Mouse (Mus musculus) lung, embryonic 16.5 days (tissue): ENCODE results near the gene E2f3. TPM values are rescaled to one million over a fixed set of nuclear protein-coding genes. Genes with fewer than 3 reads are reported as not detected.

ENCODE experiments used
- ATAC-seq: fragments of 200-750 bp; cut with Nextera tagmentation; 2 replicates; pipeline ENCODE4 v1.8.0; 2017; ENCODE audit warnings: low read depth, mild to moderate bottlenecking, moderate library complexity
- H3K27ac ChIP-seq: fragments of 300-500 bp; sonication (generic); 2 replicates; pipeline ENCODE4 v1.5.1; 2014; ENCODE audit warnings: mild to moderate bottlenecking, control low read depth, low read length
- H3K27me3 ChIP-seq: fragments of 300-500 bp; sonication (generic); 2 replicates; pipeline ENCODE4 v1.6.1; 2014; ENCODE audit warnings: low read depth, low read length, mixed read lengths; ENCODE audit not compliant: control insufficient read depth, insufficient read depth
- H3K36me3 ChIP-seq: fragments of 300-500 bp; sonication (generic); 2 replicates; pipeline ENCODE4 v1.6.1; 2014; ENCODE audit warnings: low read length; ENCODE audit not compliant: control insufficient read depth, insufficient read depth
- H3K4me1 ChIP-seq: fragments of 300-500 bp; sonication (generic); replicated peaks from 2 replicates; pipeline ENCODE4 v1.6.1; 2014; ENCODE audit warnings: low read length, mixed read lengths; ENCODE audit not compliant: control insufficient read depth, insufficient read depth
- H3K4me2 ChIP-seq: fragments of 300-500 bp; sonication (generic); 2 replicates; pipeline ENCODE4 v1.6.1; 2014; ENCODE audit warnings: low read depth, low read length, control low read depth
- H3K4me3 ChIP-seq: fragments of 300-500 bp; sonication (generic); 2 replicates; pipeline ENCODE4 v1.5.1; 2014; ENCODE audit warnings: mild to moderate bottlenecking, low read length, control low read depth
- H3K9ac ChIP-seq: fragments of 300-500 bp; sonication (generic); 2 replicates; pipeline ENCODE4 v1.6.1; 2014; ENCODE audit warnings: low read length, control low read depth
- H3K9me3 ChIP-seq: fragments of 300-500 bp; sonication (generic); 2 replicates; pipeline ENCODE4 v1.6.1; 2016; ENCODE audit warnings: low read length; ENCODE audit not compliant: control insufficient read depth
- WGBS: fragments of 180-500 bp; shearing (Covaris S2); extraction: QIAGEN DNeasy Blood & Tissue Kit; methylation state at CpG from one replicate; pipeline ENCODE4 v1.1.7; 2014; 5-methylcytosine and 5-hydroxymethylcytosine counted together
- polyA plus RNA-seq: library from polyadenylated mRNA; unstranded; fragments of >200 nt; fragmentation: Nextera tagmentation; extraction: Ambion mirVana; gene quantifications from 2 replicates; pipeline ENCODE4 v1.2.1, GENCODE M21; 2015

The E2f3 gene
- polyA plus RNA-seq, 1 experiment from 2014 or later, result 11.3 TPM

DNA sequence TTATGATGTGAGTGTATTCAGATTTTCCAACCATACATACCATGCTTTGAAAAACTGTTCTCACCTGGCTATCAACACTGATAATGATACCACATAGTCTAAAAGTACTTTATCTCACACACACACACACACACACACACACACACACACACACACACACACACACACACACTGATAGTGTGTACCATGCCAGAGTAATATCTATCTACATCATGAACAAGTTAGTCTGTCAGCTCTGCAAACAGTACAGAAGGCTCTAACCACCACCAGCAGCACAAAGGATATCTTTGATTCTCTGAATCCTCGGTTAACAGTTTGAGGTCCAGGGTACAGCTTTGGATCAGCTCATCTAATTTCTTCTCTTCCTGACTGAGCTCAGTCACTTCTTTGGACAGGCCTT is 69.3 kb downstream of the E2f3 start:
- Histone ChIP-seq H3K27me3 (no peaks in the 10 kb centered on the region), H3K36me3 (peaks cover 32% of the 10 kb centered on the region), H3K4me1 (no peaks in the 10 kb centered on the region), H3K27ac (no peak overlapping the region), H3K9me3 (no peaks in the 10 kb centered on the region), H3K4me3 (no peak overlapping the region), H3K4me2 (no peak overlapping the region), H3K9ac (no peak overlapping the region)
- 47% methylated on average over 1 of the region's 1 CpGs for WGBS
- ATAC-seq, result no peak

GRCm38 (mm10) chr13:29913606-29914005 is 72.3 kb downstream of the E2f3 start:
- peaks cover 52% of the 10 kb centered on the region for H3K36me3 ChIP-seq
- no peaks in the 10 kb centered on the region for H3K9me3 ChIP-seq
- no peaks in the 10 kb centered on the region for H3K27me3 ChIP-seq
- H3K9ac ChIP-seq, result no peak overlapping the region
- no peak overlapping the region for H3K4me3 ChIP-seq
- WGBS, result 88% methylated on average over 10 of the region's 10 CpGs
- no peak overlapping the region for H3K4me2 ChIP-seq
- ATAC-seq, result no peak
- H3K4me1 ChIP-seq, result no peaks in the 10 kb centered on the region
- H3K27ac ChIP-seq, result no peak overlapping the region

DNA sequence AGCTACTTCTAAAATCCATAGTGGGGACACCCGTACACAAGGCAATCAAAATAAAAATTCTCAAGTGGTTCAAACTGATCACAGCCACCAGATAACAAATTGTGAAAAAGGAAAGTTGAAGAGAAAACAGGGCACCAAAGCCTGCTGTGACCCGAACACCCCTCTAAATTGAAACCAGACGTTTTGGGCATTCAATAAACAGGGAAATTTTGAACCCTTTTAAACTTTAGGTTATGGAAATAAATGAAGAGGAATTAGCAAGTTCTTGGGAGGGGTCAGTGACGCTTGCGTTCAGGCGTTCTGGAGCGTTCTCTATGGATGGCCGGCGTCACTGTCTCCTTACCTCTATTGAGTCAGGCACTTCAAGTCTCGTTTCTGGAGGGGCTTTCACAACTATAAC is 72.8 kb downstream of the E2f3 start:
- no peak overlapping the region for H3K4me3 ChIP-seq
- H3K9ac ChIP-seq, result no peak overlapping the region
- no peak overlapping the region for H3K27ac ChIP-seq
- 90% methylated on average over 10 of the region's 10 CpGs for WGBS
- no peaks in the 10 kb centered on the region for H3K27me3 ChIP-seq
- no peaks in the 10 kb centered on the region for H3K4me1 ChIP-seq
- H3K4me2 ChIP-seq, result no peak overlapping the region
- peaks cover 52% of the 10 kb centered on the region for H3K36me3 ChIP-seq
- no peak for ATAC-seq
- no peaks in the 10 kb centered on the region for H3K9me3 ChIP-seq

DNA sequence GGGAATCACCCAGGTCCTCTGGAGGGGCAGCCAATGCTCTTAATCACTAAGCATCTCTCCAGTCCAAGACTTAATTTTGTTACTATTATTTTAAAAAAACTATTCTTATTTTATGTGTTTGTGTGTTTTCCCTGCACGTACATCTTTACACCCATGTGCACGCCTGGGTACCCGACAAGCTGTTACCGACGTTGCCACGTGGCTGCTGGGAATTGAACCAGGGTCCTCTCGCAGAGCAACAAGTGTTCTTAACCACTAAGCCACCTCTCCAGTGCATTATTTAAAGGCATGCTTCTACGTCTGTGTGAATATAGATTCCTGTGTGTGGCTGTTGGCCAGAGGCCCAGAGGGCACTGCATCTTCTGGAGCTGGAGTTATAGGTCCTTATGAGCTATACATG is 73.6 kb downstream of the E2f3 start:
- H3K27me3 ChIP-seq, result no peaks in the 10 kb centered on the region
- no peak overlapping the region for H3K4me2 ChIP-seq
- no peaks in the 10 kb centered on the region for H3K4me1 ChIP-seq
- no peak for ATAC-seq
- H3K4me3 ChIP-seq, result no peak overlapping the region
- no peak overlapping the region for H3K27ac ChIP-seq
- H3K9ac ChIP-seq, result no peak overlapping the region
- H3K36me3 ChIP-seq, result peaks cover 60% of the 10 kb centered on the region
- H3K9me3 ChIP-seq, result no peaks in the 10 kb centered on the region
- WGBS, result 92% methylated on average over 8 of the region's 8 CpGs

DNA sequence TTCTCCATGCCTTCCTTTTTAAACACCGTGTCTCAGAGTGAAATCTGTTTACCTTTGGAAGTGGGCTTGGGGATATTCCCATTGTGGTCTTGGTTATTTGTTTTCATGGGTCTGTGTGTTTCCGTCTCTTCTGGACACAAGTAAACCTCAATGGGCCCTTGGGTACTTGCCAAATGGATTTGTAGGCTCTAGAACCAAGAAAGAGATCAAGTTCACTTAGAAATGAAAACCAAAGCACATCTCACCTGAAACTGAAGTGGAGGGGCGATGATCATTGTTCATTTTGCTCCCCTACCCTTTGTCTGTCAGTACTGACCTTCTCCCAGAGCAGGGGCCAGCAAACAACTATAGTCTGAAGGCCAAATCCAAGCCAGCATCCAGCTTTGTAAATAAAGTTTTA is 74.7 kb downstream of the E2f3 start:
- H3K4me3 ChIP-seq, result no peak overlapping the region
- no peak for ATAC-seq
- H3K27me3 ChIP-seq, result no peaks in the 10 kb centered on the region
- no peak overlapping the region for H3K9ac ChIP-seq
- no peak overlapping the region for H3K27ac ChIP-seq
- WGBS, result 84% methylated on average over 3 of the region's 3 CpGs
- H3K9me3 ChIP-seq, result no peaks in the 10 kb centered on the region
- peaks cover 60% of the 10 kb centered on the region for H3K36me3 ChIP-seq
- no peaks in the 10 kb centered on the region for H3K4me1 ChIP-seq
- H3K4me2 ChIP-seq, result no peak overlapping the region

- peaks cover 61% of the 10 kb centered on the region for H3K36me3 ChIP-seq
Measured at GRCm38 (mm10) chr13:29908431-29908830, 77.4 kb downstream of the E2f3 start.

GRCm38 (mm10) chr13:29907995-29908394 is 77.9 kb downstream of the E2f3 start:
- H3K9ac ChIP-seq, result no peak overlapping the region
- no peak overlapping the region for H3K27ac ChIP-seq
- ATAC-seq, result no peak
- no peak overlapping the region for H3K4me3 ChIP-seq
- H3K27me3 ChIP-seq, result no peaks in the 10 kb centered on the region
- H3K4me1 ChIP-seq, result no peaks in the 10 kb centered on the region
- H3K4me2 ChIP-seq, result no peak overlapping the region
- H3K36me3 ChIP-seq, result peaks cover 58% of the 10 kb centered on the region
- H3K9me3 ChIP-seq, result no peaks in the 10 kb centered on the region
- 91% methylated on average over 9 of the region's 9 CpGs for WGBS

More at GRCm38 (mm10) chr13:29908431-29908830, 77.4 kb downstream of the E2f3 start:
- no peak overlapping the region for H3K27ac ChIP-seq
- no peaks in the 10 kb centered on the region for H3K4me1 ChIP-seq
- 97% methylated on average over 9 of the region's 9 CpGs for WGBS
- no peak overlapping the region for H3K4me2 ChIP-seq
- H3K4me3 ChIP-seq, result no peak overlapping the region
- H3K9me3 ChIP-seq, result no peaks in the 10 kb centered on the region
- no peaks in the 10 kb centered on the region for H3K27me3 ChIP-seq
- no peak overlapping the region for H3K9ac ChIP-seq
- ATAC-seq, result no peak

DNA sequence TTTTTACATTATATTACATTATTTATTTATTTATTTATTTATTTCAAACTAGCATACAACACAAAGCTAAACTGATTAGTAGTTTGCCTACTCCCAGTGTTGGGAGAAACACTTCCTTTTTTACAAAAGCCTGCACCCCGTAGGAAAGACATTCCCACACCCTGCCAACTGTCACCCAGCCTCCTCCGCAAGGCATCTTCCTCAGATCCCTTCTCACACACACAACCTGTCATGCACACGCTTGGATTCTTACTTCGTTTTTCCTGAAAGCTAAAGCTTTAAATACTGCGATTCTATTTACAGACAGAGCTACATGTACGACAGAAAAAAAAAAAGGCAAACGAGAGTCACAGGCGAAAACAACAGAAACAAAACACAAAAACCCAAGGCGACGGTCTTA is 79.1 kb downstream of the E2f3 start:
- Histone ChIP-seq H3K4me1 (no peaks in the 10 kb centered on the region), H3K4me3 (no peak overlapping the region), H3K4me2 (no peak overlapping the region), H3K27ac (no peak overlapping the region), H3K9me3 (no peaks in the 10 kb centered on the region), H3K36me3 (peaks cover 51% of the 10 kb centered on the region), H3K27me3 (no peaks in the 10 kb centered on the region), H3K9ac (no peak overlapping the region)
- 93% methylated on average over 10 of the region's 10 CpGs for WGBS
- no peak for ATAC-seq

DNA sequence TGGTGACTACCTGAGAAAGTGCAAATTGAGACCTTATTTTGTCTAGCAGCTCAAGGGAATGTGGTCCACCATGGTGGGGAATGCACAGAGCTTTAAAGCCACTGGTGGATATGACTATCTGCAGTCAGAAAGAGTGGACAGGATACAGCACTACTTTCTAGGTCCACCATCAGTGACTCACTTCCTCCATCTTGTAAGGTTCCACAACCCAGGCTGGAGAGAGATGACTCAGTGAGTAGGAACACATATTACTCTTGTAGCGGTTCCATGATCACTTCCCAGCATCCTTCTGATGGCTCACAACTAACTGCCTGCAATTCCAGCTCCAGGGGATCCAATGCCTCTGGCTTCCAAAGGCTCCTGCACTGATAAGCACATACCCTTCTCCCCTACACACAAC is 82.5 kb downstream of the E2f3 start:
- Histone ChIP-seq H3K27ac (no peak overlapping the region), H3K4me1 (no peaks in the 10 kb centered on the region)
- ATAC-seq, result no peak

DNA sequence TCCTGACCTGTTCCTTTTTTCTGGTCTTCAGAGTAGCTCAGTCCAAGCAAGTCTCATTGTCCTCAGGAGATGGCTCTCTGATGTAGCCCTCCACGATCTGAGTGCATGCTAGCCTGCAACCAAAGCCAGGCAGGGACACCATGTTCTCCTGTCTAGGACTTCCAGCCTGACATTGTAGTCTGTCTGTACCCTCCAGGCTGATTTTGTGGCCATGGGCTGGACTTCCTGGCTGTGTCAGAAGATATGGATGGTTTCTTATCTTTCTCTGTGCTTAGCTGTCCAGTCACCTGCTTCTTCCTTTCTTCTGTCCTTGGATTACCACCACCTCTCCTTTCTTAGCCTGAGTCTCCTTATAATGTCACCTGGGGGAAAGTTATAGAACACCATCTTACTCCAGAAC is 83.2 kb downstream of the E2f3 start:
- ATAC-seq, result no peak
- Histone ChIP-seq H3K9me3 (0 out of 2 replicates have a peak, but pooled peaks cover 2% of the 10 kb centered on the region), H3K27me3 (no peaks in the 10 kb centered on the region), H3K4me1 (no peaks in the 10 kb centered on the region), H3K4me2 (no peak overlapping the region), H3K9ac (no peak overlapping the region), H3K4me3 (no peak overlapping the region), H3K36me3 (peaks cover 19% of the 10 kb centered on the region), H3K27ac (no peak overlapping the region)
- 89% methylated on average over 1 of the region's 1 CpGs for WGBS

More for the DNA sequence above, 82.5 kb downstream of the E2f3 start:
- WGBS, result 94% methylated on average over 1 of the region's 1 CpGs
- no peak overlapping the region for H3K4me3 ChIP-seq
- no peaks in the 10 kb centered on the region for H3K27me3 ChIP-seq
- no peak overlapping the region for H3K9ac ChIP-seq
- no peaks in the 10 kb centered on the region for H3K9me3 ChIP-seq
- H3K4me2 ChIP-seq, result no peak overlapping the region
- peaks cover 25% of the 10 kb centered on the region for H3K36me3 ChIP-seq
